Mouse (Mus musculus) naive thymus-derived CD4-positive, alpha-beta T cell, adult 2 months (primary cell): Measurements from ENCODE around the gene Cul7.

Experiments used
- DNase-seq: peaks from one replicate; pipeline ENCODE4 v3.0.0-alpha.2; 2011; ENCODE audit warnings: low read depth

The Cul7 gene

DNA sequence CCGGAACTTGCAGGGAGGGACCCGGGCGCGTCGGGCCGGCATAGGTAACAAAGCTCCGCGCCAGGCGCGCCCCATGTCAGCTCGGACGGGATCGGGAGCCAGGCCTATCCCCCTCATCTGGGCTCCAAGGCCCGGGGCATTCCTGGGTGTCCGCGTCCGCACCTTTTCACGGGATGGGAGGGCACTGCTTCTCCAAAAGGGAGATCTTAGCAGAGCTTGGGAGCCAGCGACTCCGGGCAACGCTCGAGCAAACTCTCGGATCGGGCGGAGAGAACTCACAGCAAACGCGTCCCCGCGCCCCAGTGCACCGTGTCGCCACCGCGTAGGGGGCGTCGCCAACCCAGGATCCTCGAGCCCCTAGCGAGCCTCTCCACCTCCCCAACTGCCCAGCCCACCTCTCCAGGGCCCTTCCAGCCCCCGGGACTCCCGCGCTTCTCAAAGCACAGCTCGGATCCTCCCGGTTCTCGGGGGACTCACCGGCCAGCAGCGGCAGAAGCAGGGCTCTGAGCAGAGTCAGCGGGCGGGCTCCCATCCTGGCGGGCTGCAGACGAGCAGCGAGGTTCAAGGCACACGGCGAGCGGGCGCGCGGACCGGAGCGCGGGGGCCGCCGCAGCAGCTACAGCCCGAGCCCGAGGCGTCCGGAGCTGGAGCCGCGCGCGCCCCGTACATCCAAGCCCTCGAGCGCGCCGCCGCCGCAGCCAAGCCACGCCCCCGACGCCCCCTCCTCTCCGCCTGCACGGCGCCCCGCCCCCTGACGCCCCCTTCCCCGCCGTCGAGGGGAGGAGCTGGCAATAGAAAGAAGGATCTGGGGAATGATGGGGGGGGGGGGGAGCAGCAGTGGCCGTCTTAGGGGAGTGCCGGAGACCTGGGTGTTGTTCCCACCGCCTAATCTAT is 21.1 kb upstream of the Cul7 start, which contains the start of gene Ptk7:
Ptk7 (minus strand) TSS at position 714 of the 894 bp plus-strand sequence.
- no peak for DNase-seq

DNA sequence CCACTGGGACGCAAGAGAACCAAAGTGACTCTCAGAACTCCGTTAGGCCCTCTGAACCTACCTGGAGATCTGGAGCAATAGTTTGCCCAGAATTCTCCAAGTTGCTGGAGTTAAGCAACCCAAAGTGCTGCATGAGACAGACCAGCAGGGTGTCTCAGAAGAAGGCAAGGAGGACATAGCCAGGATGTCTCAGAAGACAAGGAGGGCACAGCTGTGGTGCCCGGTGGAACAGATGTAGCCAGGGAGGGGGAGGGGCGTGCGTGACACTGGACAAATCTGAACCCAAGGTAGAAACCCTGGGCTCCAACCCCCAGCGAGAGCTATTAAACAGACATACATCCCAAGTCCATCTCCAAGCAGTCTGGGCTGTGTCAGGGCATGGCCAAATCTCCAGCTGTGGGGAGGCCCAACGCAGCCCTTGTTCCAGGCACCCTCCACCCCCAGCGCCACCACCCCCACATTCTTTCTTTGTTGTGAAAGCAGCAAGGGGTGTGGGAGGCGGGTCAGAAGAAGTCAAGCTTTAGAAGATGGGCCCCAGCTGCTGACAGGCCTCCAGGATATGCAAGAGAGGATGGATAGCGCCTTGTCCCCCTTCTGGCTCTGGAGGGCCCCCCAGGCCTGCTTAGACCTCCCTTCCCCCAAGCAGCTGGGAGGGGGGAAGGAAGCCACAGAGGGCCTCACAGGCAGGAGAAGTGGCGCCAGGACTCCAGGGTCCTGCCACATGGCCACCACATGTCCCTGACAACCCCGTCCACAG is 20.3 kb upstream of the Cul7 start:
- DNase-seq, result no peak

DNA sequence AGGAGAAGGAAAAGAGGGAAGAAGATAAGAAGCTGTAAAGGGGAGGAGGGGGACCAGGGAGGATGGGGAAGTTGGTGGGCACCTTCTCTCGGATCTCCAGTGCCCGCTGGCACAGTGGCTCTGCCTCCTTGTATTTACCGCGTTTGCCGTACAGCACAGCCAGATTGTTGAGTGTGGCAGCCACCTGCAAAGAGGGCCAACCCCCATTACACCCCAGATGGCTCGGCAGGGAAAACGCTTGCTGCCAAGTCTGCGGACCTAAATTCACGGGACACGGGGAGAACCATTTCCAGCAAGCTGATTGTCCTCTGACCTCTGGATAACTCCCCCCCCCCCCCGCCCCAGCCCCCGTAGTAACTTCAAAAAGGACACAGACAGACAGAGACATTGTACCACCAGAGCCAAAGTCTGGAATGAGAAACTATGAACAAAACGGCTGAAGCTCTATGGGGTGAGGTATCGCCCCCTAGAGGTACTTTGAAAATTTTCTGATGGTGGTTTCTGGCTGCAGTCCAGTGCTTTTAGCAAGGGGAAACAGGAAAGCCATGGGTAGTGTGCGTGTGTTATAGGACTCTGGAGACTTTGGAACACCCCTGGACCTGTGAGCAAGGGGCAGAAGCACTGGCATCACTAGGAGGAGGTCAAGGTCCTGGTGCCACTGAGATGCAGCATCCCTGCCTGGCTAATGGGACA is 13.2 kb upstream of the Cul7 start:
- peak; percentile 80 for DNase-seq

DNA sequence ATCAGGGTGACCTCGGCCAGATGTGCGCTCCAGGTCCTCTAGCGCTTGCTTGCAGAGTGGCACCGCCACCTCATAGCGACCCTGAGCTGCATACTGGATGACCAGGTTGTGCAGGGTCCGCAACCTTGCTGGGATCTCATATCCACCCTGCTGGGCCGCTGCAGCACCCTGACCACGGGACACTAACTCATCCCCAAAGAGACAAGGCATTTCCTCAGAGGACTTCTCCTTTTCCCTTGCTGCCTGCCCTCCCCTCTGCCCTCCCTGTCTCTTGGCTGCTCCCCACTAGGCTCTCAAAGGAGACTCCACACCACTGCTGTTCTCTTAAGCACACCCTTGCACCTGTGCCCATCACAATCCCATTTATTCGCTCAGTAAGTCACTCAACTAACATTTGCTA is 10.2 kb upstream of the Cul7 start:
- DNase-seq, result no peak

DNA sequence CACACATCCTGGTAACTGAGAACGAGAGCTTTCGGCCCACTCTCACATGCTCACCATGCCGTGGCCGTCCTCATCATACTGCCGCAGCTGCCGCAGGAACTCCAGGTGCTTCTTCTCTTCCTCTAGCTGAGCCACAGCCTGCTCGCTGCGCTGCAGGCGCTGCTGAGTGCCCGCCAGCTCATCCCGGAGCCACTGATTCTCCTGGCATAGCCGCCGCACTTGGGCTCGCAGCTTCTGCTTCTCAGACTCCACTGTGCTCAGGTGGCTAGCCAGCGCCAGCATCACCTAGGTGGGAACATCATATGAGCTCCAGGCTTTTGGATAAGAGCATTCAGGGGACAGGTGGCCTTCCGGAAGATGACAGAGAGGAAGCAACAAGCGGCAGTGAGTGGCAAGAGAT is 8.1 kb upstream of the Cul7 start:
- DNase-seq, result no peak

- DNase-seq, result no peak
Observed at GRCm38 (mm10) chr17:46644152-46644805, 5.9 kb upstream of the Cul7 start.

DNA sequence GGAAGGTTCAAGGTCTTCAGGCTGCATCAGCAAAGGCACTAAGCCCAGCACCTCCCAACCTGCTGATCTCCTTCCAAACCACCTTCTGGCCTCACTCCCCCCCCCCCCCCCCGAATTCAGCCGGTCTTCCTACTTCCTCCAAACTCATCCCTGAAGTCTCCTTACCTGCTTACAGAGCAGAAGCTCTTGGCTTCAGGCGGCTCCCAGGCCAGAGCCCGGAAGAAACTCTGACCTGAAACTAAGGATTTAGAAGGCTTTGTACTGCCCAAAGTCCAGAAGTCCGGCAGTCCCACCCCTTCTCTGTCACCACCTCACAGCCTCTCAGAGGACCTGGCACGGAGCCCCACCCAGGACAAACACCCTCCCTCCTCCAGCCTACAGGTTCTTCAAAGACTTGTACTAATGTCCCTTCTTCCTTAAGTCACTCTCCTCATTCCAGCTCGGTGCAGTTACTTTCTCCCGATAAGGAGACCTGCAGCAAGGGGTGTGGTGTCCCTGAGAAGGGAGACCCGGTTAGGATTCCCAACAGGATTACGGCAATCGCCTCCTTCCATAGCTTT is 5.1 kb upstream of the Cul7 start:
- no peak for DNase-seq

GRCm38 (mm10) chr17:46645561-46646321 is 4.4 kb upstream of the Cul7 start, which contains the start of the genes Klc4 and Mrpl2:
Gene Klc4, minus strand, starts transcription at chr17:46646022.
Gene Mrpl2, plus strand, starts transcription at chr17:46646229.
- peak; percentile 99 for DNase-seq

DNA sequence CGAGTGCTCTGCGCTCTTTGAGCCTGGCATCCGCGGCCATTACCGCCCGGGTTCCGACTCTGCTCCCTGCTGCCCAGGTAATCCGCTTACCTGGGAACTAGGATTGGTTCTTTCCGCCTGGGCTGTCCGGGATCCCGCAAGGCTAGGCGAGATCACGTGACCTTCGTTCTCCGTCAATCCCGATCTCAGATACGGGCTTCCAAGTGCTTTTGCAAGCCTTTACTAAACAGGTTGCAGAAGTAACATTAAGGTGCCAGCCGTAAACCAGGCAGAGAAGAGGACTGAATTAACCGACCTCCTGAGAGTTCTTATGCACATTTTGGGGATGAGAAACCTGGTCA is 3.8 kb upstream of the Cul7 start:
- DNase-seq, result no peak

DNA sequence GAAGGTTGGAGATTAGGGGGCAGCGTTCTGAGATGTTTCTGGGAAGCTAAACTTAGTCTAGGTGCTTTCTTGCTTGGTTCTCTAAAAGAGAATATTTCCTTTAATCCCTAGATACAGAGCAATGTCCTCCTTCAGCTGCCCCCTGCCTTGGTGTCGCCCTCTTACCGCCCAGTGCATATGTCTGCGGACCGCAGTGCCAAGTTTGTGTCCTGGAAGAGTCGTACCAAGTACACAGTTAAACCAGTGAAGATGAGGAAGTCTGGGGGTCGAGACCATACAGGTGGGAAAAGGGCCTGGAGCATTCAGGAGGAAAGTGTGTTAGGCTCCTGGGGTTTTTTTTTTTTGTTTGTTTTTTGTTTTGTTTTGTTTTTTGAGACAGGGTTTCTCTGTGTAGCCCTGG is 2.9 kb upstream of the Cul7 start:
- no peak for DNase-seq

- no peak for DNase-seq
Observed at GRCm38 (mm10) chr17:46648436-46648835, 1.7 kb upstream of the Cul7 start.

GRCm38 (mm10) chr17:46649811-46650210 is 326 bp upstream of the Cul7 start:
- DNase-seq, result no peak

GRCm38 (mm10) chr17:46651292-46651691 is 1.2 kb downstream of the Cul7 start:
- no peak for DNase-seq

GRCm38 (mm10) chr17:46651755-46652547 is 1.8 kb downstream of the Cul7 start:
- no peak for DNase-seq

DNA sequence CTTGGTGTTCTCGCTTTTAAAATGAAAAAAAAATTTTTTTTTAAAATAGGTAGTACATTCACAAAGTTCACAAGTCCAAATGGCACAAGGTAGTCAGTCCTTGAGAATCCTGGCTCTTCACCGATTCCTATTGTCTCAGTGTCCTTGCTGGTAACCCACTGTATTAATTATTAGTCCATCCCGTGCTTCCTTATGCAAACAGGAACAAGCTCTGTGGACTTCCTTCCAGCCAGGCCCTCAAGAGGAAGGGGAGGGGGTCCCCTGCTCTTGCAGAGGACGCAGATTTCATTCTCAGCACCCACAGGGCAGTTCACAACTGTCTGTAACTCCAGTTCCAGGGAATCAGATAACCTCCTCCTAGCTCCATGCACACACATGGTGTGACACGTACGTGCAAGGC is 5.9 kb downstream of the Cul7 start:
- no peak for DNase-seq

- DNase-seq, result no peak
Observed at GRCm38 (mm10) chr17:46661351-46661750, 11.2 kb downstream of the Cul7 start.

- DNase-seq, result no peak
Observed at GRCm38 (mm10) chr17:46661981-46662380, 11.8 kb downstream of the Cul7 start.

DNA sequence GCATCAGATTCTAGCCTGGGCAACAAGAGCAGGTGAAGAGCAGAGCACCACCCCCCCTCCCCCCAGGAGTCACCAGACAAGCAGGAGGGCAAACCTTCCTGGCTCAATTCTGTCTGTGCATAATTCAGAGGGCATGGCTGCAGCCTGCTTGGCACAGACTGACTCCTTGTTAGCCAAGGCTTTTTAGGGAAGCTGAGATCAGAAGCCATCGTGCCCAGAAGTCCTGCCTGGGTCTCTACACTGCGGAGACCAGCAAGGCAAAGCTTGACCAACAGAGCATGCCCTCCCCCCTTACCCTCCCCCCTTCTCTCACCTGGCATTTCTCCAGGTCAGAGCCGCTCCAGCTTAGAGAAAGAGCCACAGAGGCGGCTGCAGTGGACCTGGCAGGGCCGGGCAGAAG is 12.6 kb downstream of the Cul7 start:
- no peak for DNase-seq

- DNase-seq, result no peak
Observed at GRCm38 (mm10) chr17:46667712-46668111, 17.6 kb downstream of the Cul7 start.

DNA sequence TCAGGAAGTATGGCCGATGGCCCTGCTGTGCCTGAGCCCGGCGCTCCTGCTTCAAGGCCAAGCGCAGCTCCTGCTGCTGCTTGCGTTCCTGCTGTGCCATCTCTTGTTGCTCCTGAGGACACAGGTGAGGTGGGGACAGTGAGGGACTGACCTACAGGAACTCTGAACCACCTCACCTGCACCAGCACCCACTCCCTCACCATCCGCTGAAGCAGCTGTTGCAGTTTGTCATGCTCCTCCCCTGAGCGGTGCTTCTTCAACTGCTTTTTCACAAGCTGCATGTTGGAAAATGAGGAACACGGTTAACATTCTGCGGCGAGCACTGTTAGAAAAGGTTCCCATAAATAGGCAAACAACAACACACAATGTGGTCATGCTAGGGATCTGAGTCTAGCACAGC is 19.8 kb downstream of the Cul7 start:
- DNase-seq, result no peak
